Mouse (Mus musculus) NIH3T3 (cell line): Measurements from ENCODE around the gene Gsto1.
A peak's percentile ranks its signal among the peaks of the same experiment; 100 is the strongest.

Source experiments
- DNase-seq: peaks from one replicate; pipeline ENCODE4 v3.0.0-alpha.2; 2012; ENCODE audit warnings: low read depth

Gene Gsto1

DNA sequence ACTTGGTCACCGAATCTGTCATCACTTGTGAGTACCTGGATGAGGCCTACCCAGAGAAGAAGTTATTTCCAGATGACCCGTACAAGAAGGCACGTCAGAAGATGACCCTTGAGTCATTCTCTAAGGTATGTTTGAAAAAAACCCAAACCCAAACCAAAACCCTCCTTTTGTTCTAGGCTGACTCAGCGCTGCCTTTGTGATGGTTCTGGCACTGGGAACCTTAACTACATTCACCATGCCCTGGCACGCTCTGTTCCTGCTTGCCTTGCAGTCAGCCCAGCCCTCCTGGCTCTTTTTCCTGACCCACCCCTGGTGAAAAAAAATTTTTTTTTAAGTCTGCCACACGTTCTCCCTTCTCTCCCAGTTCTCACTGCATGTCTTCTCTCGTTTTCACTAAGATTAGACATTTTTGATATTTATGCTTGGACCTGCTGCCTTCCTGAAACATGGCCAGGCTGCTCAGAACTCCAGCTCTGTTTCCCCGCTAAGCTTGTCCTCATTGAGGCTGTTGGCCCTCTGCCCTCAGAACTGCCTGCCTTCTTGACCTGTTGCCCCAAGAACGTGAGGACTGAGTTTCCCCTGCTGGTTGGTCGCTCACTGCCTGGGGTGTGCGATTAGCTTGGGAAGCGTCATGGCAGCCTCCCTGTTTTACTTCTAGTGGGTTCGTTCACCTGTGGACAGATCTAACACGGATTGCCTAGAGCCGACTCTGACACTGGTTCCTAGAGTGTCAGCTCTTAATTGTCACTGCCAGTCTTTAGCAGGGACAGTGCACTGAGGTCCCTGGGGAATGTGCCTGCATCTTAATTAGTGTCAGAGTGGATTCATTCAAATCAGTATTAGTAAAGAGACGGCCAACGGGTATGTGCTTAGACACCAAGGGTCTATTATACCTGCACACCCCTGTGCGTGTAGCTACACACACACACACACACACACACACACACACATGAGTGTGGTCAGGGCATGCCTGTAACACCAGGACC lies 3.5 kb downstream of the Gsto1 start:
- DNase-seq = no peak

DNA sequence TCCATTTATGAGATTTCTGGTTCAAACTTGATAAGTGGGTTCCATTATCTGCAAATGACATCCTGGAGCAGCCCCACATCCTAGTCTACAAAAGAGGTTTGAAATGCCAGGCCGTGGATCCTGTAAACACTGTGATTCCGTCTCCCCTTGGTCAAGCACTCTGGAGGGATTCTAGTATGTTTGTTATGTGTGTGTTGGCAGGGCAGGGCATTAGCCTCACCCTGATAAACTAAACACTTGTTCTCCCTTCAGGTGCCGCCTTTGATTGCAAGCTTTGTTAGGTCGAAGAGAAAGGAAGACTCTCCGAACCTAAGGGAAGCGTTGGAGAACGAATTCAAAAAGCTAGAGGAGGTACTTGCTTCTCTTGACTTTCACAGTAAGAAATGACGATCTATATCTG lies 4.4 kb downstream of the Gsto1 start:
- DNase-seq = no peak

- DNase-seq = no peak
These were observed 7.8 kb downstream of the Gsto1 start for GRCm38 (mm10) chr19:47862581-47862980.

DNA sequence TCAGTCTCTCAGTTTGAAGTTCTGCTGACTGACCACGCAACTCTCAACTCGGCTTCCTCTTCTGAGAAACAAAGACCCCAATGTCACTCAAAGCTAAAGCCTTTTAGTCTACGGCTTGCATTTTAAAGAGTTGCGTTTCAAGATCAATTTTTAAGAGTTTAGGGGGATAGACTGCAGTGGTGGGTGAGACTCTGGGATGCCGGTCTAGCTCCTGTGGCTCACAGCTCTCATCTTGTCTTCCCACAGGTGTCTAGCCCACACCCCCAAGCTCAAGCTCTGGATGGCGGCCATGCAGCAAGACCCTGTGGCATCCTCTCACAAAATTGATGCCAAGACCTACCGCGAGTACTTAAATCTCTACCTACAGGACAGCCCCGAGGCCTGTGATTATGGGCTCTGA lies 9.3 kb downstream of the Gsto1 start:
- no peak for DNase-seq

GRCm38 (mm10) chr19:47864721-47865120 lies 10.0 kb downstream of the Gsto1 start:
- no peak for DNase-seq

DNA sequence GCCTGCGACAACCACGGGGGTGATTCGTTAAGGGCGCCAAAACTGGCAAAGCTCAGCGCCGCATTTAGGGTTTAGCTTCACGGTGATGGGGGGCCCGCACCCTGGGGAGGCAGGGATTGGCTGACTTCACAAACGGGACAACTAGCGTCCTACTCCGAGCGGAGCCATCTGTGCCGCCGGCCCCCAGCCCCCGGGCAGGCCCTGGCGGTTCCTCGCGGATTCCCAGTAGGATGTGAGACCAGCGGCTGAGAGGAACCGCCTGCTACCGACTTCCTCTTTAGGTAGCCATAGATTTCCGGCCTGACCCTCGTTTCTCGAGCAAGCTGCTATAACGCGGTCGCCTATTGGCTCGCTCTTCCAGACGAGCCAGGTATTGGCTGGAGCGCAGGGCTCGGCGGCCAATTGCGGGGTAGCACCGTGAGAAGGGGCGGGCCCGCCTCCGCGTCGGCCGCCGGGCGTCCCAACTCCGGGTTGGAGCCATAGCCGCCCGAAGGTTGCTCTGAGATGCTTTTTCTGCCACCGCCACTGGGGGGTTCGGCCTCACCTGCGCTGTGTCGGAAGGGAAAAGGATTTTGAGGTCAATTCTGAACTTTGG lies 10.7 kb downstream of the Gsto1 start, which contains the start of gene Gsto2:
TSS of gene Gsto2 (plus strand) at position 182 of the 595 bp plus-strand sequence.
- DNase-seq = peak; percentile 98

DNA sequence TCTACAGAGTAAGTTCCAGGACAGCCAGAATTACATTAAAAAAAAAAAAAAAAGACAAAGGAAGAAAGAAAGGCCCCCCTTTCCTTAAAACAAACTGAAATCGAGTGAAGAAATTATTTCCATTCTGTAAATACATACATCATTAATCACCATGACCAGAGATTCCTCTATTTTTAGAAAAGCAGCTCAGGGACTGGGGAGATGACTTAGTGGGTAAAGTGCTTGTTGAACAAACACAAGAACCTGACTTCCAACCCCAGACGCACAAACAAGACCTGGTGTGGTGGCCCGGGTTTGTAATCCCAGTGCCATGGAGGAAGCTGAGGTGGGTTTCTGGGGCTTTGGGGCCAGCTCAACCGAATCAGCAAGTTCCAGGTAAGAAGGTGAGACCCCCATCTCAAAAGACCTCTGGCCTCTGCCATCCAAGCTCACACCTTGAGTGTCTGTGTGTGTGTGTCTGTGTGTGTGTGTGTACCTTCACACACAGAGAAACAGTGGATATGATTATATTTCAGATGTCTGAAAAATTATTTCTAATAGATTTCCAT lies 12.9 kb downstream of the Gsto1 start:
- DNase-seq = peak; percentile 53

- peak; percentile 89 for DNase-seq
These were observed 14.2 kb downstream of the Gsto1 start for GRCm38 (mm10) chr19:47868951-47869350.

DNA sequence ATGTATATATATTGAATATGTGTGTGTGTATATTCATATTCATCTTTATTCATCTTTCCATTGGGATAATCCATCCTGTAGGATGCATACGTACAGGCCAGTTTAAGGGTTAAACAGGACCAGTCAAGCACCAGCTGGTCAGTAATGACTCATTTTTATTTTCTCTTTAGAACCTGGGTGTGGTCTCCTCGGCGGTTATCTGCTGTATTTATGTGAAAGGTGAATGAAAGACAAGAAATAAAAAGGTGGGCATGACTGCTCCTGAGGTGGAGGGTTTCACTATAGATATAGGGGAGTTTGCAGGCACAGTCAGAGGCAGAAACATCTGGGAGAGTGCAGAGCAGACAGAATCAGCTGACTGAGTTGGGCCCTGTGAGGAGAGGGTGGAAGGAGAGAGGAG lies 14.7 kb downstream of the Gsto1 start:
- DNase-seq = peak; percentile 70

DNA sequence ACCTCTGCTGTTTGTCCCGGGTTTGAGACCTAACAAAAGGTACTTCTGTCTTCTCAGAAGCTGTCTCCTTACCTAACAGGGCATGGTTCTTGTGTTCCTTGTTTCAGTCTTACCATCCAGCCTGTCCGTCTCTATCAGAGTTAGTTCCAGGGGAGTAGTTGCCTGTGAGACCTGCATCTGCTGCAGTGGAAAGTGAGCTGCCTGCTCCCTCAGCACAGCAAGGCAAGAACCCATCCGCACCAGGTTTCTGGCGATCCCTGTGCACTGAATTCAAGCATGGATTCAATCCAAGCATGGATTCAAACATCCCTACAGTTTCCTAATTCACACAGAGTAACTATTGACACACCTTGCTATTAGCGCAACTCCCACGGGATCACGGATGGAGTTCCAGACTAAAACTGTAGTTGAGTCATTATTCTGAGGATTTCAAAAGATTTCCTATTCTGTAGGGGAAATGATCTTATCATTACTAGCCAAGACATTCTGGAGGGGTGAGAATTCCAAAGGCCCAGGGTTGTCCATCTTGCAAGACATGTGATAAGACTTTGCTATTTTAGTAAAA lies 15.4 kb downstream of the Gsto1 start:
- peak; percentile 95 for DNase-seq

- peak; percentile 45 for DNase-seq
These were observed 16.7 kb downstream of the Gsto1 start for GRCm38 (mm10) chr19:47871515-47871914.

GRCm38 (mm10) chr19:47876252-47876651 lies 21.5 kb downstream of the Gsto1 start:
- no peak for DNase-seq

- no peak for DNase-seq
These were observed 26.8 kb downstream of the Gsto1 start for GRCm38 (mm10) chr19:47881538-47881937.

DNA sequence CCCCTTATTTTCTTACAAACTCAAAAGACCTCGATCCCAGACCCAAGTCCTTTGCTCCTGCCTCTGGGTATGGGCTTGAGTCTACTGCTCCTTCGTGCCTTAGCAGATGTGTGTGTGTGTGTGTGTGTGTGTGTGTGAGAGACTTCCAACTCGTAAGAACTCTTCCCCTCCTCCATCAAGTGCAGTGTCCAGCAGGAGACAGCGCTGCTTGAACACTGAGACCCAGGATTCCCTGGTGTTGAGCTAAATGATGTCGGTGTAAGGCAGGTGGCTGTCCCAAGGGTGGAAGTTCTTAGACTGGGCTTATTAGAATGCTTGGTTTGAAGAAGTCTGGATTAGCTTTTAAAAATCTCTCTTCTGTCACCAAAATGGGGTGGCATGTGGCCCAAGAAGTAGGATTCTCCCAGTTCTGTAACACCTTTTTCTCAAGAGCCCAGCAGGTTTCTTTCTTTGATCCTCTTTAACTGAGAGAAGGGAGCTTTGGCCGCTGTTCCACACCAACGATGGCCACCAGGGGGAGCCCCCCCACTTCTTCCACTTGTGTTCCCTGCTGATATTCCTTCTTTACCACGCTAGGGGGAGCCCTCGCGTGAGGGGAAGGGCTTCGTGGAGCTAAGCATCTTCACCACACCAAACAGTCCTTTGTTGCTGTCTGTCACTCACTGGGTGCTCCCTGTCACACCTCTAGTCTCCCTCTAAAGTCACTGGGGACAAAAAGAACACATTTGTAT lies 27.5 kb downstream of the Gsto1 start:
- DNase-seq = peak; percentile 98

DNA sequence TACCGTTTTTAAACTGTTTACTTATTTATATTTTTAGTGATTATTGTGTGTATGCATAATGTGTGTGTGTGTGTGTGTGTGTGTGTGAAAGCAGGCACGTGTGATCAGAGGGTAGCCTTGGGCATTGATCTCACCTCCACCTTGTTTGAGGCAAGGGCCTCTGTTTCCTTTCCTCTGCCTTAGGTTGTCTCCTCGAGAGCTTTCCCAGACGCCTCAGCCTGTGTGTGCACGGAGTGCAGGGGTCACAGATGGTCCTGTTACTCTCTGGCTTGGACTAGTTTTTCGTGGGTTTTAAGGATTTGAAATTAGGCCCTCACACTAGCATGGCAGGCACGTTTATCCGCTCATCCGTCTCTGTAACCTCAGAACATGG lies 28.1 kb downstream of the Gsto1 start:
- DNase-seq = no peak

DNA sequence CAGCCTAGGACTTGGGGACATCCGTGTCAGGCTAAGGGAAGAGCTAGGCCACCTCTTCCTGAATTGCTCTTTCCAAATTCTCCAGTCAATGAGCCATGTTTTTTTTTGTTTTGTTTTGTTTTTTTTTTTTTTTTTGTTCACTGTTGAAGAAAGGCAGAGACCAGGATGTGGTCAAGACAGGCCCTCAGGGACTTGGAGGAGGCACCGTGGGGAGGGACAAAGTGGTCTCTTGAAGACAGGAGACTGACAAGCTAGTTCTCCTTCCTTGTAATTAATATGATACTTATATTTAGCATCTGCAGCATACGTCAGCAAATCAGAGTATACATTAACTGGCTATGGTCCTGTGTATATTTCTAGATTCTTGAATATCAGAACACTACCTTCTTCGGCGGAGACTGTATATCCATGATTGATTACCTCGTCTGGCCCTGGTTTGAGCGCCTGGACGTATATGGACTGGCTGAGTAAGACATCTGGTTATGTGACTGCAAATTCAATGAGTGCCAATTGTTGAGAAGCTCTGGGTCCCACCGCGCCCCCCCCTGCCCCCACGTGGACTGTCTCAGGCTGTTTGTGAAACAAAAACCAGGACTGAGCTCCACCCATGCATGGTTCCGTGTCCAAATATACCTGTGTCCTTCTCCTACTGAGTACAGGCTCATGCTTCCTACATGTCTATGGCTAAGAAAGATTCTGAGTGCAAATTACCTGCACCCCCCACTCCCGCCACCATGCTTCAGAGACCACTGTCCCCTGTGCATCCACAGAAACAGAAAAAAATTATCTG lies 29.7 kb downstream of the Gsto1 start:
- DNase-seq = no peak

DNA sequence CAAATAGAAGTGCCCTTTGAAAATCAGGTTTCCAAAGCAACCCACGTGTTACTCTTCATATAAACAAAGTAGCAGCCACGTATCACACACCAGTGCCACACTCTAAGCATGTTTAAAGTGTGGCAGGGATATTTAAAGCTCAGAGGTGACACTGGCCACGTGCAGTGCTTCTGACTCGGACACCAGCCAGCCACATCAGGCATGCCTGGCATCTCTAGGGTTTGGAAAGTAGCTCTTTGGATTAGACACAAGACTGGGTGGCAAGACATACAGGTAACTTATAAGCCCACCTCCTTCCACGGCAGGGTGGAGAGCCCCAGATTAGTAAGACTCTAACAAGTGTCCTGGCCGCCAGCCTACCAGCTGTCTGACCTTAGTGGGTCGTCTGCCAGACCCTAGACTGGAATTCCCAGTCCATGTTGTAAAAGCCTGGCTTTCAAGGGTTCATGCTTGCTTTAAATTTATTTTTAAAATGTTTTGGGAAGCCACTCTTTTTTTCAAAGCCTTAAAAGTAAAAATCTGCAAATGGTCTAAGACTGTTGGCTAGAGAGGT lies 30.5 kb downstream of the Gsto1 start:
- DNase-seq = no peak

- no peak for DNase-seq
These were observed 31.1 kb downstream of the Gsto1 start for GRCm38 (mm10) chr19:47885886-47886285.

- DNase-seq = peak; percentile 98
These were observed 31.8 kb downstream of the Gsto1 start for GRCm38 (mm10) chr19:47886617-47887016.

- DNase-seq = no peak
These were observed 32.6 kb downstream of the Gsto1 start for GRCm38 (mm10) chr19:47887417-47887816.

DNA sequence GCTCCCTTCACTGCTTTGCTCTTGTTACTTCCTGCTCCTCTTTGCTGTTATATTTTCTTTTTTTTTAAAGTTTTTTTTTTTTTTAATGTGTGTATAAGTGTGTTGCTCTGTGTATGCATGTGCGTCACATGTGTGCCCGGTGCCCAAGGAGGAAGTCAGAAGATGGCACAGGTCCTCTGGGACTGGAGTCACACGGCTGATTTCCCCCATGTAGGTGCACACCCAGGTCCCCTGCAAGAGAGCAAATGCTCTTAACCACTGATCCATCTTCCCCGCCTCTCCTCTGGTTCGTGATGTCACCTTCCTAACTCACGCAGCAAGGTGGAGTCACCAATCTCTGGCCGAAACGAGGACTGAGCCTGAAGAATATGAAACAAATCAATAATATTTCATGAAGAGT lies 33.3 kb downstream of the Gsto1 start:
- no peak for DNase-seq
